In genomic region chr4:133285299-133285698, GRCm38 (mm10) we compare ENCODE assay signal across 20 mouse cellular contexts. TPM values are rescaled to one million over a fixed set of nuclear protein-coding genes. Genes with fewer than 3 reads are reported as not detected.
DNase-seq lines count a peak whose midpoint lies in the region; ATAC-seq lines count a peak whose summit lies in the region.
"Had no signal": no experiment of that assay in that cellular context is flagged by ENCODE, and none has a peak within 500 bp of the region (broad histone marks: within the 10 kb centered on the region; RNA-seq: fewer than 3 reads in every experiment).

No protein-coding gene starts in this region.

- peaks cover 27% of the 10 kb centered on the region for H3K4me1 ChIP-seq in heart, embryonic 11.5 days (ENCODE audit: control insufficient read depth, insufficient read depth, low read length)
- peaks cover 27% of the 10 kb centered on the region for H3K4me1 ChIP-seq in limb, embryonic 10.5 days

- no peak for DNase-seq in heart, postnatal 25 days (ENCODE audit: low spot score)
- DNase-seq in limb, embryonic 10.5 days (ENCODE audit: low spot score): no peak
- DNase-seq in ovary, postnatal 36 days (ENCODE audit: low spot score): no peak
- no peak for DNase-seq in right cerebral cortex, postnatal 14 days
- DNase-seq in kidney, postnatal 4 days: no peak
- DNase-seq: adrenal gland, postnatal 36 days; cerebellum, adult 9-11 months; gastrocnemius, postnatal 10 days; heart, postnatal 4 days; kidney, adult 2 months; kidney, postnatal 36 days; lung, postnatal 14 days; thymus, adult 18-20 months had no signal

- WGBS in heart, embryonic 11.5 days (ENCODE audit: insufficient replicate concordance): 58% methylated on average over 3 of the region's 3 CpGs
- 91% methylated on average over 3 of the region's 3 CpGs for WGBS in limb, embryonic 10.5 days

- peak overlapping the region; percentile 7; the same call in 1 of the 2 replicates for H3K4me2 ChIP-seq in heart, embryonic 11.5 days
- H3K4me2 ChIP-seq: limb, embryonic 15.5 days; midbrain, embryonic 11.5 days; neural tube, embryonic 12.5 days had no signal

- H3K36me3 ChIP-seq in heart, embryonic 11.5 days (ENCODE audit: control insufficient read depth, insufficient read depth, low read length): no peaks in the 10 kb centered on the region
- no peaks in the 10 kb centered on the region for H3K36me3 ChIP-seq in limb, embryonic 10.5 days
- H3K36me3 ChIP-seq: limb, embryonic 15.5 days; neural tube, embryonic 12.5 days had no signal

- no peaks in the 10 kb centered on the region for H3K9me3 ChIP-seq in heart, embryonic 11.5 days (replicated peaks; ENCODE audit: control insufficient read depth, low read length)
- H3K9me3 ChIP-seq in limb, embryonic 10.5 days (replicated peaks): no peaks in the 10 kb centered on the region
- H3K9me3 ChIP-seq: limb, embryonic 15.5 days; neural tube, embryonic 12.5 days had no signal

- intact Hi-C loops in heart, postnatal 25 days (cut with DNase I): no loop called here

- peak; percentile 62; the same call in 1 of the 2 replicates for ATAC-seq in heart, embryonic 11.5 days (replicated peaks; ENCODE audit: insufficient number of reproducible peaks, low FRiP score, low TSS enrichment)
- ATAC-seq in common myeloid progenitor, adult 5-6 weeks (replicated peaks; ENCODE audit: low read depth, poor library complexity, severe bottlenecking): peak; percentile 34
- ATAC-seq in megakaryocyte progenitor cell, adult 5-6 weeks (replicated peaks; ENCODE audit: poor library complexity): peak; percentile 76
- ATAC-seq: hindbrain, embryonic 16.5 days had no signal

- H3K9ac ChIP-seq in heart, embryonic 11.5 days (ENCODE audit: low read depth, low read length): no peak overlapping the region
- H3K9ac ChIP-seq: limb, embryonic 15.5 days; neural tube, embryonic 12.5 days had no signal

- H3K27ac ChIP-seq in heart, embryonic 11.5 days (ENCODE audit: low read depth, low read length): peak overlapping the region; percentile 65; the same call in 1 of the 2 replicates
- H3K27ac ChIP-seq in limb, embryonic 10.5 days: peak overlapping the region; percentile 15
- H3K27ac ChIP-seq: limb, embryonic 15.5 days; neural tube, embryonic 12.5 days had no signal

- no peak overlapping the region for H3K4me3 ChIP-seq in heart, embryonic 11.5 days (ENCODE audit: low read depth, low read length)
- no peak overlapping the region for H3K4me3 ChIP-seq in limb, embryonic 10.5 days
- H3K4me3 ChIP-seq: limb, embryonic 15.5 days; neural tube, embryonic 12.5 days had no signal

- H3K27me3 ChIP-seq in heart, embryonic 11.5 days (ENCODE audit: control insufficient read depth, insufficient read depth, low read length): no peaks in the 10 kb centered on the region
- H3K27me3 ChIP-seq in limb, embryonic 10.5 days (ENCODE audit: low read depth, poor library complexity, severe bottlenecking): no peaks in the 10 kb centered on the region
- H3K27me3 ChIP-seq: limb, embryonic 15.5 days; neural tube, embryonic 12.5 days had no signal

RNA-seq across cellular contexts. Expression of gene Tmem222, which starts 7.7 kb away (rescaled TPM):
- 57.5 and 64.9 TPM in 2 replicates for polyA plus RNA-seq in heart, embryonic 11.5 days (2014; fragmentation: Nextera tagmentation; extraction: Ambion mirVana)
- 10 to 100 TPM; 24.8 to 25.7 TPM for total RNA-seq in heart, postnatal 25 days (2021)
- total RNA-seq in common myeloid progenitor, adult 5-6 weeks (2017): 20.4 and 21.7 TPM in 2 replicates
- 93.7 and 98.5 TPM in 2 replicates for polyA plus RNA-seq in limb, embryonic 10.5 days (2016; fragmentation: Nextera tagmentation; extraction: Ambion mirVana)
- total RNA-seq in megakaryocyte progenitor cell, adult 5-6 weeks (2015): 43.2 and 50.8 TPM in 2 replicates
- total RNA-seq in megakaryocyte progenitor cell, adult 5-6 weeks (2017): 17.4 TPM in 2 replicates

RNA-seq across cellular contexts. Expression of gene Sytl1, which starts 22.4 kb away (rescaled TPM):
- 0.11 and 0.42 TPM in 2 replicates for polyA plus RNA-seq in heart, embryonic 11.5 days (2014; fragmentation: Nextera tagmentation; extraction: Ambion mirVana)
- total RNA-seq in heart, postnatal 25 days (2021): under 1 TPM; 0.36 to 0.81 TPM
- total RNA-seq in common myeloid progenitor, adult 5-6 weeks (2017): 0.87 and 3.0 TPM in 2 replicates
- 2.0 and 2.5 TPM in 2 replicates for polyA plus RNA-seq in limb, embryonic 10.5 days (2016; fragmentation: Nextera tagmentation; extraction: Ambion mirVana)
- 1.9 and 2.0 TPM in 2 replicates for total RNA-seq in megakaryocyte progenitor cell, adult 5-6 weeks (2015)
- 3.9 and 5.2 TPM in 2 replicates for total RNA-seq in megakaryocyte progenitor cell, adult 5-6 weeks (2017)

RNA-seq across cellular contexts. Expression of gene Map3k6, which starts 44.7 kb away (rescaled TPM):
- polyA plus RNA-seq in heart, embryonic 11.5 days (2014; fragmentation: Nextera tagmentation; extraction: Ambion mirVana): 1.5 and 1.7 TPM in 2 replicates
- total RNA-seq in heart, postnatal 25 days (2021): 10 to 100 TPM; 10.8 to 20.1 TPM
- 4.9 and 7.2 TPM in 2 replicates for total RNA-seq in common myeloid progenitor, adult 5-6 weeks (2017)
- 0.84 and 1.7 TPM in 2 replicates for polyA plus RNA-seq in limb, embryonic 10.5 days (2016; fragmentation: Nextera tagmentation; extraction: Ambion mirVana)
- total RNA-seq in megakaryocyte progenitor cell, adult 5-6 weeks (2015): 3.6 and 4.6 TPM in 2 replicates
- 0.87 and 6.1 TPM in 2 replicates for total RNA-seq in megakaryocyte progenitor cell, adult 5-6 weeks (2017)
